Mouse (Mus musculus) liver, embryonic 14.5 days (tissue): ENCODE measurements around the gene Gm11239. TPM values are rescaled to one million over a fixed set of nuclear protein-coding genes. Genes with fewer than 3 reads are reported as not detected.

Source experiments
- ATAC-seq: fragments of 200-750 bp; cut with Nextera tagmentation; 2 replicates; pipeline ENCODE4 v1.8.0; 2017; ENCODE audit warnings: moderate number of reproducible peaks, mild to moderate bottlenecking, moderate library complexity; ENCODE audit not compliant: insufficient read depth
- DNase-seq, 3 experiments: peaks; one replicate each; pipeline ENCODE4 v3.0.0-alpha.2; 2012 to 2013; ENCODE audit warnings: low read depth in 3 of 3, low spot score in 3 of 3
- H3K27ac ChIP-seq: fragments of 300-500 bp; sonication (generic); 2 replicates; pipeline ENCODE4 v1.5.1; 2014; ENCODE audit warnings: moderate library complexity, mild to moderate bottlenecking, control low read depth, inconsistent platforms
- H3K27me3 ChIP-seq: fragments of 300-500 bp; sonication (generic); 2 replicates; pipeline ENCODE4 v1.6.1; 2014; ENCODE audit warnings: mild to moderate bottlenecking, low read length, moderate library complexity; ENCODE audit not compliant: control insufficient read depth, insufficient read depth
- H3K36me3 ChIP-seq: fragments of 300-500 bp; sonication (generic); replicated peaks from 2 replicates; pipeline ENCODE4 v1.6.1; 2014; ENCODE audit warnings: low read depth; ENCODE audit not compliant: control insufficient read depth, insufficient read depth
- H3K4me1 ChIP-seq, 2 experiments: fragments of 200-500 bp in 1 of 2; fragments of 300-500 bp in 1 of 2; sonication (generic) in 1 of 2; replicated peaks; 2 replicates each; pipeline ENCODE4 v1.6.1; 2012 to 2014; ENCODE audit warnings: antibody characterized with exemption in 1 of 2, inconsistent platforms in 1 of 2, low read length in 1 of 2; ENCODE audit not compliant: control insufficient read depth in 2 of 2, insufficient read depth in 2 of 2
- H3K4me2 ChIP-seq: fragments of 300-500 bp; sonication (generic); 2 replicates; pipeline ENCODE4 v1.6.1; 2014; ENCODE audit warnings: low read depth, mild to moderate bottlenecking, control low read depth, moderate library complexity
- H3K4me3 ChIP-seq, 2 experiments: fragments of 200-500 bp in 1 of 2; fragments of 300-500 bp in 1 of 2; sonication (generic) in 1 of 2; 2 replicates each; pipeline ENCODE4 v1.5.1; 2012 to 2014; ENCODE audit warnings: low read depth in 2 of 2, low read length in 2 of 2, mild to moderate bottlenecking in 2 of 2, control low read depth in 1 of 2, inconsistent platforms in 1 of 2, moderate library complexity in 1 of 2; ENCODE audit not compliant: insufficient read depth in 1 of 2
- H3K9ac ChIP-seq: fragments of 300-500 bp; sonication (generic); replicated peaks from 2 replicates; pipeline ENCODE4 v1.6.1; 2014; ENCODE audit warnings: mild to moderate bottlenecking, control low read depth, moderate library complexity
- H3K9me3 ChIP-seq: fragments of 300-500 bp; sonication (generic); 2 replicates; pipeline ENCODE4 v1.6.1; 2016; ENCODE audit warnings: low read length, mixed read lengths; ENCODE audit not compliant: control insufficient read depth
- CTCF ChIP-seq: IDR thresholded peaks from 2 replicates; pipeline ENCODE4 v1.5.1; 2016; ENCODE audit warnings: antibody characterized with exemption, low read depth, control low read depth
- EP300 ChIP-seq: IDR thresholded peaks from 2 replicates; pipeline ENCODE4 v1.6.1; 2016; ENCODE audit warnings: antibody characterized with exemption, low read depth
- polyA plus RNA-seq, 2 experiments: library from polyadenylated mRNA; depleted of rRNA in 1 of 2; stranded (reverse) in 1 of 2; unstranded in 1 of 2; fragments of >200 nt; fragmentation: Nextera tagmentation in 1 of 2; extraction: Ambion mirVana in 1 of 2; gene quantifications; 2 replicates each; pipeline versions ENCODE4 v1.2.1 to v1.2.3; 2012 to 2014

The Gm11239 gene
- polyA plus RNA-seq, 2 experiments: not detected

GRCm38 (mm10) chr4:73719819-73720218 lies 51.7 kb downstream of the Gm11239 start:
- no peaks in the 10 kb centered on the region for H3K9me3 ChIP-seq
- no peak overlapping the region for H3K4me3 ChIP-seq
- no peak overlapping the region for H3K9ac ChIP-seq
- H3K27me3 ChIP-seq: no peaks in the 10 kb centered on the region
- no peaks in the 10 kb centered on the region for H3K4me1 ChIP-seq
- TF ChIP-seq CTCF: no peak
- TF ChIP-seq EP300: no peak
- H3K27ac ChIP-seq: no peak overlapping the region
- no peak for ATAC-seq
- no peak for DNase-seq
- no peak overlapping the region for H3K4me2 ChIP-seq
- no peaks in the 10 kb centered on the region for H3K36me3 ChIP-seq

Other genes starting within 250 kb of the Gm11239 start
- not detected in 2 replicates for gene Gm11238, start 60.5 kb upstream of the Gm11239 start, polyA plus RNA-seq (2012; rRNA removed)
- not detected in 2 replicates for gene Gm11238, start 60.5 kb upstream of the Gm11239 start, polyA plus RNA-seq (2014; fragmentation: Nextera tagmentation; extraction: Ambion mirVana)
- gene Gm11237, start 45.4 kb upstream of the Gm11239 start, polyA plus RNA-seq (2012; rRNA removed): not detected in 2 replicates
- not detected in 2 replicates for gene Gm11237, start 45.4 kb upstream of the Gm11239 start, polyA plus RNA-seq (2014; fragmentation: Nextera tagmentation; extraction: Ambion mirVana)
- gene Gm11236, start 30.2 kb upstream of the Gm11239 start, polyA plus RNA-seq (2012; rRNA removed): not detected in 2 replicates
- gene Gm11236, start 30.2 kb upstream of the Gm11239 start, polyA plus RNA-seq (2014; fragmentation: Nextera tagmentation; extraction: Ambion mirVana): not detected in 2 replicates
- gene Gm428, start 15.2 kb downstream of the Gm11239 start, polyA plus RNA-seq (2012; rRNA removed): not detected in 2 replicates
- gene Gm428, start 15.2 kb downstream of the Gm11239 start, polyA plus RNA-seq (2014; fragmentation: Nextera tagmentation; extraction: Ambion mirVana): not detected in 2 replicates
- not detected in 2 replicates for gene Rasef, start 122.6 kb downstream of the Gm11239 start, polyA plus RNA-seq (2012; rRNA removed)
- 0.10 TPM in 1 of 2 replicates, not detected in the other for gene Rasef, start 122.6 kb downstream of the Gm11239 start, polyA plus RNA-seq (2014; fragmentation: Nextera tagmentation; extraction: Ambion mirVana)
- gene Gm11758, start 207.9 kb downstream of the Gm11239 start, polyA plus RNA-seq (2012; rRNA removed): not detected in 2 replicates
- not detected in 2 replicates for gene Gm11758, start 207.9 kb downstream of the Gm11239 start, polyA plus RNA-seq (2014; fragmentation: Nextera tagmentation; extraction: Ambion mirVana)
- not detected in 2 replicates for gene Gm11757, start 222.8 kb downstream of the Gm11239 start, polyA plus RNA-seq (2012; rRNA removed)
- not detected in 2 replicates for gene Gm11757, start 222.8 kb downstream of the Gm11239 start, polyA plus RNA-seq (2014; fragmentation: Nextera tagmentation; extraction: Ambion mirVana)
- not detected in 2 replicates for gene Gm13871, start 237.6 kb downstream of the Gm11239 start, polyA plus RNA-seq (2012; rRNA removed)
- not detected in 2 replicates for gene Gm13871, start 237.6 kb downstream of the Gm11239 start, polyA plus RNA-seq (2014; fragmentation: Nextera tagmentation; extraction: Ambion mirVana)